Mouse (Mus musculus): ENCODE measurements around the gene Adm2. TPM values are rescaled to one million over a fixed set of nuclear protein-coding genes. Genes with fewer than 3 reads are reported as not detected.

Adm2 gene
- not detected in 2 replicates for total RNA-seq (2015; ENCODE audit: low replicate concordance)
- total RNA-seq (2017; ENCODE audit: low replicate concordance): not detected in 2 replicates

GRCm38 (mm10) chr15:89322670-89323522, at the start of gene Adm2:
Gene Adm2 (plus strand): TSS chr15:89322720.
- ATAC-seq (replicated peaks; ENCODE audit: low FRiP score, poor library complexity, severe bottlenecking): no peak

GRCm38 (mm10) chr15:89275497-89275896, 47.0 kb upstream of the Adm2 start:
- ATAC-seq (replicated peaks; ENCODE audit: low FRiP score, poor library complexity, severe bottlenecking): no peak

DNA sequence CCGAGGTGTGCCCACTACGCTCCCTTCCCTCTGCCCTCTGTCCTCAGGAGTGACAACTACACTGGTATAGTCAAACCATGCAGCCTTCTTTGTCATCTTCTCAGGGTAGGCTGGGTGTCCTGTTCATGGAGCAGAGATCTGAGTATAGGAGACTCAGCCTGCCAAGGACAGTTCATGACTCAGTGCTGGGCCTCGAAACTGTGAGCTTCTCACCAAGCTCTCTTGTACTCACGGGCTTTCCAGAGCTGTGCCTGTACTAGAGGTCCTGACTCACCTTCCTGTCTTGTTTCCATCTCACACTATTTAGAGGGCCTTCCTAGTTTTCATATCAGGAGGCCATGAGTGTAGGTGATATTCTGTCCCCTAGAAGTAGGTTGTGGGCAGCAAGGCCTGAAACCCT, 45.2 kb upstream of the Adm2 start:
- ATAC-seq (replicated peaks; ENCODE audit: low FRiP score, poor library complexity, severe bottlenecking): no peak

GRCm38 (mm10) chr15:89282546-89282945, 40.0 kb upstream of the Adm2 start:
- no peak for ATAC-seq (replicated peaks; ENCODE audit: low FRiP score, poor library complexity, severe bottlenecking)

- no peak for ATAC-seq (replicated peaks; ENCODE audit: low FRiP score, poor library complexity, severe bottlenecking)
Observed at GRCm38 (mm10) chr15:89284094-89284493, 38.4 kb upstream of the Adm2 start.

GRCm38 (mm10) chr15:89285004-89285403, 37.5 kb upstream of the Adm2 start:
- no peak for ATAC-seq (replicated peaks; ENCODE audit: low FRiP score, poor library complexity, severe bottlenecking)

- 0 out of 2 replicates have a peak, but pooled peaks have one; percentile 26 for ATAC-seq (replicated peaks; ENCODE audit: low FRiP score, poor library complexity, severe bottlenecking)
Observed at GRCm38 (mm10) chr15:89285478-89285877, 37.0 kb upstream of the Adm2 start.

DNA sequence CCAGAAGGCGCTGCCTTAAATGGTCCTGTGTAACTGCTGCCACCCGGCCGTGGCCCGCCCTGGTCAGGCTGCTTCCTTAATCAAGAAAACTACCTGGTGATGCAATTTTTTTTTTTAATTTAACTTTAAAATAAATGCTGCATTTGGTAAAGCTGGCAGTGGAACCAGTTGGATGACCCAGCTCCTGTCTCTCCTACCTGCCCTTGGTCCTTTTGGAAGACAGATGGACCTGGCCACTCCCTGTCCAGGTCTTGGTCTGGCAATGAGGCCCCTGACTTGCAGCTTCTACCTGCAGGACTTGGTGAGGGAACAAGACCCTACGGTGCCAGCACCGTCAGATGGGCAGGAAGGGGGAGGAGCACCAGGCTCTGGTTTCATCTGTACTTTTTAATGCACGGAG, 36.4 kb upstream of the Adm2 start:
- ATAC-seq (replicated peaks; ENCODE audit: low FRiP score, poor library complexity, severe bottlenecking): no peak

- no peak for ATAC-seq (replicated peaks; ENCODE audit: low FRiP score, poor library complexity, severe bottlenecking)
Observed at GRCm38 (mm10) chr15:89286582-89286981, 35.9 kb upstream of the Adm2 start.

- ATAC-seq (replicated peaks; ENCODE audit: low FRiP score, poor library complexity, severe bottlenecking): no peak
Observed at GRCm38 (mm10) chr15:89288227-89288767, 34.2 kb upstream of the Adm2 start.

GRCm38 (mm10) chr15:89289455-89289854, 33.1 kb upstream of the Adm2 start:
- ATAC-seq (replicated peaks; ENCODE audit: low FRiP score, poor library complexity, severe bottlenecking): no peak

DNA sequence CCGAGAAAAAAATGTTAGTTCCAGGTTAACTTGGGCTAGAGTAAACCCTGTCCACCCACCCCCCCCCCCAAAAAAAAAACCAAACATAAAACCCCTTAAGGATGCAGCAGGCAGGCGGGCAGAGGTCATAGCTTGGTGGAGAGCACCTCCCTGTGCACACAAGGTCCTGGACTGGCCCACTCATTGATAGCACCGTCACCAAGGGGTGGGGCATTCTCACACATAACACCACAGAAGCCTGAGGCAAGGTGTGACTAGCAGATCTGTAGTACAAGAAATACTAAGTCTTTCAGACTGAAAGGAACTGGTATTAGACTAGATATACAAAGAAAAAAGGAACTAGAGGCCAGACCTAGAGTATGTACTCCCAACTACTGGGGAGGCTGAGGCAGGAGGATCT, 31.0 kb upstream of the Adm2 start:
- no peak for ATAC-seq (replicated peaks; ENCODE audit: low FRiP score, poor library complexity, severe bottlenecking)

- ATAC-seq (replicated peaks; ENCODE audit: low FRiP score, poor library complexity, severe bottlenecking): no peak
Observed at GRCm38 (mm10) chr15:89292795-89293194, 29.7 kb upstream of the Adm2 start.

DNA sequence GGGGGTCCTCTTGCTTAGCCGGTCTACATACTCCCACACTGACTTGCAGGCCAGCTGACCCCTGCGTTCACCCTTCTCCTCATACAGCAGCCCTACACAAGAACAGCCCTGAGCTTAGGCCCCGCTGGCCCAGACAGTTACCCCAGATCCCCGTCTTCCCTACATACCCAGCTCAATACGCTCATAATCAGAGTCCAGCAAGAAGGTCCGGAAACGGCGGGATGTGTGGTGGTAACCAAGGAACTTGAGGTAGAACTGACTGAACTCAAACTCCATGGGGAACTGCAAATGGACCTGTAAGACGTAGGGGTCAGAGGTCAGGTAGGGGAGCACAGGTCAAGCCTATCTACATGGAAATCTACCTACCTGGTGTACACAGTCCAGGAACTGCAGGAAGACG, 28.7 kb upstream of the Adm2 start:
- no peak for ATAC-seq (replicated peaks; ENCODE audit: low FRiP score, poor library complexity, severe bottlenecking)

- ATAC-seq (replicated peaks; ENCODE audit: low FRiP score, poor library complexity, severe bottlenecking): no peak
Observed at GRCm38 (mm10) chr15:89295580-89296165, 26.8 kb upstream of the Adm2 start.

- ATAC-seq (replicated peaks; ENCODE audit: low FRiP score, poor library complexity, severe bottlenecking): no peak
Observed at GRCm38 (mm10) chr15:89296465-89296864, 26.1 kb upstream of the Adm2 start.

DNA sequence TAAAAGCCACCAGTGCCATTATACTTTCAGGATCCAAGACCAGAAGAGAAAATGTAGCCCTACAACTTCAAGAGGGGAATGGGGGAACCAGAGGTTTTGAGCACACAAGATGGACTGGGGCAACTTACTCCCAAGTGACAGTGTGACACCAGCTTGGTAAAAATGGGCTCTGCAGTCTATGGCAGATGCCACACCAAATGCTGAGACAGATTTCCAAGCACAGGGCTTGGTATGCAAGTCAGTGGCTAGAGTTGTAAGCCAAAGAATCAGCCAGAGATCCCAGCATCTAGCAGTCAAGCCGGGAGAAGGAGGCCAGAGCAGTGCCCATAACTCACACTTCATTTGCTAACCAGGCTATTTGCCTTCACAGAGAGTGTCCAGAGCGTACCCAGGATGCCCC, 24.8 kb upstream of the Adm2 start:
- ATAC-seq (replicated peaks; ENCODE audit: low FRiP score, poor library complexity, severe bottlenecking): no peak

DNA sequence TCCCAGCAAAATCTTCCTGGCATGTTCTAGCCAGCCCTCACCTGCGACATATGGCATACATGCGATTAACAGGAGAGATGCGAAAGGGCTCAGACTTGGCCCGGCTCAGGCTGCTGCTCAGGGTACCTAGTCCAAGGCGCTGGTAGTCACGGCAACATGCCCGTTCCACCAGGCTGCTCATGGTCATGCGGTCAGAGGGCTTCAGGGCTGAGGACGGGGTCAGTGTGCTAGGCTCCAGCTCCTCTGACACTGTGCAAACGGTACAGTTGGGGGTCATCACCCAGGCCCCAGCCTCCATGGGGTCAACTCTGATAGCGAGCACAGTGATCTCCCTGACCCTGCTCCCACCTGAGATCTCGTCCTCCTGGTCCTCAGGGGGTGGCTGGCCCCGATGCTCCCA, 22.3 kb upstream of the Adm2 start:
- ATAC-seq (replicated peaks; ENCODE audit: low FRiP score, poor library complexity, severe bottlenecking): no peak

- no peak for ATAC-seq (replicated peaks; ENCODE audit: low FRiP score, poor library complexity, severe bottlenecking)
Observed at GRCm38 (mm10) chr15:89300600-89300999, 21.9 kb upstream of the Adm2 start.

DNA sequence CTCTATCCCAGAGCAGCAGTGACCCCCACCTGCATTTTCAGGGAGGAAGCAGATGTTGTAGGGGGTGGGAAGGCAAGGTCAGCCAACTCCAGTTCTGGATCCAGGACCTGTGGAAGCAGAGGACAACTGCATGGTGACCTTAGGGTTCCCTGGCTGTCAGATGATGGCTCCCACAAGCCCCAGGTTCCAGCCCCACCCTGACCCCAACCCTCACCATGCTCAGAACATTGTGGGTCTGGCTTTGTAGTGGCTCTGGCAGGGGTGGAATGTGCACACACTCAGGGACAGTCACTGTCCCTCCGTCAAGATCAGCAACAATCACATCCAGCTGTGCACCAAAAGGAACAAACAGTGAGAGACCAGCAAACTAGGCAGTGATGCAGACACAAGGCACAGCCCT, 16.6 kb upstream of the Adm2 start:
- ATAC-seq (replicated peaks; ENCODE audit: low FRiP score, poor library complexity, severe bottlenecking): no peak

DNA sequence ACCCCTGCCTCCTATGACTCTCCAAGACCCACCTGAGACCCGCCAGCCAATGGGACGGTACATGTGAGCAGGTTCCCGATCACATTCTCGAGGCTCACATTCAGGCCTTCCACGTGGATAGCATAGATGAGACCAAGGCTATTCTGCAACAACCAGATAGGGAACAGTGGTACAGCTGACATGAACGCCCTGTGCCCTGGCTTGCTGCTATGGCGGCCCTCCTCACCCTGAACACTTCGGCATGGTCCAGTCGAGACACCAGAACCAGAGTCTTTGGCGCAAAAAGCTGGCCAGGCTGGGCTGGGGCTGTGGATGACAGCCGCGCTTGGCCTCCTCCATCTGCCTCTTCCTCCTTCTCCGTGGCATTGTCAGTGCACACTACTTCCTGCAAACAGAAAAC, 15.1 kb upstream of the Adm2 start:
- ATAC-seq (replicated peaks; ENCODE audit: low FRiP score, poor library complexity, severe bottlenecking): no peak

Data from erythroblast, adult 5-6 weeks (primary cell).